Mouse (Mus musculus) bone marrow, adult 2 months (tissue): ENCODE results near the gene Pald1.

Experiments used
- CTCF ChIP-seq: fragments of 200-500 bp; IDR thresholded peaks from 2 replicates; pipeline ENCODE4 v1.5.1; 2011; ENCODE audit warnings: low read length, control low read depth; ENCODE audit not compliant: control insufficient read depth, insufficient read depth
- POLR2A ChIP-seq: fragments of 200-500 bp; IDR thresholded peaks from 2 replicates; pipeline ENCODE4 v1.6.1; 2011; ENCODE audit warnings: low read depth, mild to moderate bottlenecking, control low read depth, low read length, borderline replicate concordance; ENCODE audit not compliant: control insufficient read depth

- no peak for TF ChIP-seq POLR2A
- TF ChIP-seq CTCF: no peak
Observed at GRCm38 (mm10) chr10:61369755-61370154, 13.6 kb downstream of the Pald1 start.
